ENCODE assay signal across 10 mouse cellular contexts in genomic region chr17:26851136-26851460, GRCm38 (mm10). TPM values are rescaled to one million over a fixed set of nuclear protein-coding genes. Genes with fewer than 3 reads are reported as not detected.
A peak's percentile ranks its signal among the peaks of the same experiment; 100 is the strongest.
DNase-seq lines count a peak whose midpoint lies in the region; ATAC-seq lines count a peak whose summit lies in the region.
"Had no signal": no experiment of that assay in that cellular context is flagged by ENCODE, and none has a peak within 500 bp of the region (broad histone marks: within the 10 kb centered on the region; RNA-seq: fewer than 3 reads in every experiment).

No protein-coding gene starts in this region.

- no peak overlapping the region for H3K9ac ChIP-seq in hindbrain, embryonic 13.5 days
- no peak overlapping the region for H3K9ac ChIP-seq in midbrain, embryonic 16.5 days (ENCODE audit: low read depth, low read length)
- H3K9ac ChIP-seq in embryonic facial prominence, embryonic 14.5 days (ENCODE audit: low read depth, low read length), result no peak overlapping the region
- no peak overlapping the region for H3K9ac ChIP-seq in stomach, embryonic 16.5 days (ENCODE audit: low read length)
- H3K9ac ChIP-seq: forebrain, embryonic 15.5 days had no signal

- no peak for ATAC-seq in hindbrain, embryonic 13.5 days (ENCODE audit: low FRiP score)
- ATAC-seq in midbrain, embryonic 16.5 days, result no peak
- no peak for ATAC-seq in embryonic facial prominence, embryonic 14.5 days (ENCODE audit: low read depth)
- no peak for ATAC-seq in stomach, embryonic 16.5 days (ENCODE audit: insufficient read depth, low FRiP score)
- ATAC-seq: activated CD4-positive, CD25-positive, alpha-beta regulatory T cell, adult 4 months; forebrain, embryonic 15.5 days had no signal

- peaks cover 16% of the 10 kb centered on the region for H3K4me1 ChIP-seq in hindbrain, embryonic 10.5 days (replicated peaks)
- H3K4me1 ChIP-seq in hindbrain, embryonic 13.5 days (replicated peaks), result peaks cover 11% of the 10 kb centered on the region
- peaks cover 17% of the 10 kb centered on the region for H3K4me1 ChIP-seq in midbrain, embryonic 10.5 days
- no peaks in the 10 kb centered on the region; the same call in 1 of the 2 replicates for H3K4me1 ChIP-seq in midbrain, embryonic 16.5 days (ENCODE audit: control insufficient read depth, insufficient read depth, low read length)
- no peaks in the 10 kb centered on the region; the same call in 1 of the 2 replicates for H3K4me1 ChIP-seq in embryonic facial prominence, embryonic 14.5 days (ENCODE audit: control insufficient read depth, insufficient read depth, low read length)
- H3K4me1 ChIP-seq in stomach, embryonic 16.5 days (ENCODE audit: control insufficient read depth, insufficient read depth, low read length), result peaks cover 5% of the 10 kb centered on the region

- H3K4me2 ChIP-seq in hindbrain, embryonic 13.5 days, result no peak overlapping the region
- H3K4me2 ChIP-seq in midbrain, embryonic 16.5 days (ENCODE audit: low read length), result no peak overlapping the region
- H3K4me2 ChIP-seq in embryonic facial prominence, embryonic 14.5 days (ENCODE audit: low read depth, low read length), result 0 out of 2 replicates have a peak overlapping the region, but pooled peaks have one; percentile 46
- peak overlapping the region; percentile 47; the same call in 1 of the 2 replicates for H3K4me2 ChIP-seq in stomach, embryonic 16.5 days (ENCODE audit: low read depth, low read length)

- peak overlapping the region; percentile 34; the same call in 1 of the 2 replicates for H3K4me3 ChIP-seq in hindbrain, embryonic 10.5 days
- no peak overlapping the region for H3K4me3 ChIP-seq in hindbrain, embryonic 13.5 days
- peak overlapping the region; percentile 36; the same call in 1 of the 2 replicates for H3K4me3 ChIP-seq in midbrain, embryonic 10.5 days
- H3K4me3 ChIP-seq in midbrain, embryonic 16.5 days (ENCODE audit: low read depth, low read length), result no peak overlapping the region
- H3K4me3 ChIP-seq in embryonic facial prominence, embryonic 14.5 days (ENCODE audit: low read depth, low read length), result peak overlapping the region; percentile 27; the same call in 1 of the 2 replicates
- peak overlapping the region; percentile 27 for H3K4me3 ChIP-seq in stomach, embryonic 16.5 days (replicated peaks; ENCODE audit: low read length)

- WGBS in hindbrain, embryonic 10.5 days, result 2% methylated on average over 8 of the region's 8 CpGs
- 3% methylated on average over 8 of the region's 8 CpGs for WGBS in hindbrain, embryonic 13.5 days
- WGBS in midbrain, embryonic 10.5 days, result under 1% methylated on average over 8 of the region's 8 CpGs
- 6% methylated on average over 8 of the region's 8 CpGs for WGBS in midbrain, embryonic 16.5 days
- 2% methylated on average over 8 of the region's 8 CpGs for WGBS in embryonic facial prominence, embryonic 14.5 days
- WGBS in stomach, embryonic 16.5 days, result 13% methylated on average over 8 of the region's 8 CpGs

- H3K27me3 ChIP-seq in hindbrain, embryonic 10.5 days (ENCODE audit: insufficient read depth, poor library complexity, severe bottlenecking), result peaks cover 98% of the 10 kb centered on the region
- peaks cover 91% of the 10 kb centered on the region for H3K27me3 ChIP-seq in hindbrain, embryonic 13.5 days
- H3K27me3 ChIP-seq in midbrain, embryonic 10.5 days (ENCODE audit: low read depth, poor library complexity, severe bottlenecking), result peaks cover 98% of the 10 kb centered on the region
- H3K27me3 ChIP-seq in midbrain, embryonic 16.5 days (ENCODE audit: control insufficient read depth, insufficient read depth, low read depth, low read length), result peaks cover 50% of the 10 kb centered on the region
- peaks cover 94% of the 10 kb centered on the region for H3K27me3 ChIP-seq in embryonic facial prominence, embryonic 14.5 days (replicated peaks; ENCODE audit: control insufficient read depth, insufficient read depth, low read length)
- peaks cover 76% of the 10 kb centered on the region for H3K27me3 ChIP-seq in stomach, embryonic 16.5 days (ENCODE audit: control insufficient read depth, insufficient read depth, low read length)

- peak; percentile 51 for DNase-seq in hindbrain, embryonic 10.5 days (ENCODE audit: low spot score)
- no peak for DNase-seq in midbrain, embryonic 10.5 days (ENCODE audit: low spot score)
- DNase-seq in embryonic facial prominence, embryonic 14.5 days (ENCODE audit: low spot score), result no peak
- no peak for DNase-seq in right cerebral cortex, postnatal 10 days (ENCODE audit: low spot score in 2 of 2)
- DNase-seq: thymus, adult 2 months had no signal

- no peak overlapping the region for H3K27ac ChIP-seq in hindbrain, embryonic 10.5 days
- H3K27ac ChIP-seq in hindbrain, embryonic 13.5 days, result no peak overlapping the region
- H3K27ac ChIP-seq in midbrain, embryonic 10.5 days (replicated peaks), result no peak overlapping the region
- H3K27ac ChIP-seq in midbrain, embryonic 16.5 days (ENCODE audit: low read length), result no peak overlapping the region
- H3K27ac ChIP-seq in embryonic facial prominence, embryonic 14.5 days (replicated peaks; ENCODE audit: low read depth, low read length), result no peak overlapping the region
- H3K27ac ChIP-seq in stomach, embryonic 16.5 days (ENCODE audit: low read length), result no peak overlapping the region
- H3K27ac ChIP-seq: forebrain, embryonic 15.5 days had no signal

- no peaks in the 10 kb centered on the region for H3K9me3 ChIP-seq in hindbrain, embryonic 10.5 days
- no peaks in the 10 kb centered on the region for H3K9me3 ChIP-seq in hindbrain, embryonic 13.5 days
- no peaks in the 10 kb centered on the region for H3K9me3 ChIP-seq in midbrain, embryonic 10.5 days (replicated peaks)
- H3K9me3 ChIP-seq in midbrain, embryonic 16.5 days (replicated peaks; ENCODE audit: control insufficient read depth, low read length, poor library complexity, severe bottlenecking), result no peaks in the 10 kb centered on the region
- H3K9me3 ChIP-seq in embryonic facial prominence, embryonic 14.5 days (ENCODE audit: control insufficient read depth, low read length), result no peaks in the 10 kb centered on the region
- no peaks in the 10 kb centered on the region for H3K9me3 ChIP-seq in stomach, embryonic 16.5 days (replicated peaks; ENCODE audit: control insufficient read depth, low read length)
- H3K9me3 ChIP-seq: forebrain, embryonic 15.5 days had no signal

- no peaks in the 10 kb centered on the region for H3K36me3 ChIP-seq in hindbrain, embryonic 10.5 days
- H3K36me3 ChIP-seq in hindbrain, embryonic 13.5 days, result no peaks in the 10 kb centered on the region
- no peaks in the 10 kb centered on the region for H3K36me3 ChIP-seq in midbrain, embryonic 10.5 days
- no peaks in the 10 kb centered on the region for H3K36me3 ChIP-seq in midbrain, embryonic 16.5 days (ENCODE audit: control insufficient read depth, insufficient read depth, low read length)
- no peaks in the 10 kb centered on the region for H3K36me3 ChIP-seq in embryonic facial prominence, embryonic 14.5 days (ENCODE audit: control insufficient read depth, insufficient read depth, low read length)
- H3K36me3 ChIP-seq in stomach, embryonic 16.5 days (ENCODE audit: control insufficient read depth, insufficient read depth, low read length), result no peaks in the 10 kb centered on the region
- H3K36me3 ChIP-seq: forebrain, embryonic 15.5 days had no signal

RNA-seq across cellular contexts. Expression of gene Nkx2-5, which starts 6.3 kb away (rescaled TPM):
- 0.21 TPM in 1 of 2 replicates, not detected in the other for polyA plus RNA-seq in hindbrain, embryonic 10.5 days (2016; fragmentation: Nextera tagmentation; extraction: Ambion mirVana)
- polyA plus RNA-seq in hindbrain, embryonic 13.5 days (2015; fragmentation: Nextera tagmentation; extraction: Ambion mirVana), result 0.39 and 0.67 TPM in 2 replicates
- polyA plus RNA-seq in midbrain, embryonic 10.5 days (2016; fragmentation: Nextera tagmentation; extraction: Ambion mirVana), result not detected in 2 replicates
- not detected in 2 replicates for polyA plus RNA-seq in midbrain, embryonic 16.5 days (2015; fragmentation: Nextera tagmentation; extraction: Ambion mirVana)
- polyA plus RNA-seq in embryonic facial prominence, embryonic 14.5 days (2014; fragmentation: Nextera tagmentation; extraction: Ambion mirVana), result 7.4 and 7.9 TPM in 2 replicates
- 2.3 and 4.6 TPM in 2 replicates for polyA plus RNA-seq in stomach, embryonic 16.5 days (2015; fragmentation: Nextera tagmentation; extraction: Ambion mirVana)
- polyA plus RNA-seq: activated CD4-positive, CD25-positive, alpha-beta regulatory T cell, adult 4 months; forebrain, embryonic 15.5 days had no signal

Comparison
In these comparisons a context has a peak if more than half of its experiments do, and no peak if none do; other contexts are left out.
1. H3K4me3 ChIP-seq: peak in hindbrain, embryonic 10.5 days (single experiment), midbrain, embryonic 10.5 days (single experiment), embryonic facial prominence, embryonic 14.5 days (single experiment) and stomach, embryonic 16.5 days (single experiment); none in hindbrain, embryonic 13.5 days (single experiment) and midbrain, embryonic 16.5 days (single experiment).
2. H3K4me2 ChIP-seq: peak in embryonic facial prominence, embryonic 14.5 days (single experiment) and stomach, embryonic 16.5 days (single experiment); none in hindbrain, embryonic 13.5 days (single experiment) and midbrain, embryonic 16.5 days (single experiment).